Mouse (Mus musculus) G1E (cell line): ENCODE data around the gene Ncapg2.

Experiments
- CTCF ChIP-seq: IDR thresholded peaks from 2 replicates; pipeline ENCODE4 v1.5.1; 2012; ENCODE audit warnings: low read depth, low read length, inconsistent platforms, mixed read lengths
- GATA1 ChIP-seq: IDR thresholded peaks from 2 replicates; pipeline ENCODE4 v1.6.1; 2012; ENCODE audit warnings: borderline replicate concordance, low read length, inconsistent platforms, mixed read lengths
- GATA2 ChIP-seq: IDR thresholded peaks from 2 replicates; pipeline ENCODE4 v1.6.1; 2012; ENCODE audit warnings: low read depth, low read length, inconsistent platforms, borderline replicate concordance
- POLR2AphosphoS5 ChIP-seq: IDR thresholded peaks from 2 replicates; pipeline ENCODE4 v1.6.1; 2012; ENCODE audit warnings: low read depth, low read length, inconsistent platforms; ENCODE audit not compliant: insufficient replicate concordance
- TAL1 ChIP-seq: conservative IDR thresholded peaks from 2 replicates; pipeline ENCODE4 v1.6.1; 2012; ENCODE audit warnings: low read depth, low read length, inconsistent platforms, mixed read lengths

DNA sequence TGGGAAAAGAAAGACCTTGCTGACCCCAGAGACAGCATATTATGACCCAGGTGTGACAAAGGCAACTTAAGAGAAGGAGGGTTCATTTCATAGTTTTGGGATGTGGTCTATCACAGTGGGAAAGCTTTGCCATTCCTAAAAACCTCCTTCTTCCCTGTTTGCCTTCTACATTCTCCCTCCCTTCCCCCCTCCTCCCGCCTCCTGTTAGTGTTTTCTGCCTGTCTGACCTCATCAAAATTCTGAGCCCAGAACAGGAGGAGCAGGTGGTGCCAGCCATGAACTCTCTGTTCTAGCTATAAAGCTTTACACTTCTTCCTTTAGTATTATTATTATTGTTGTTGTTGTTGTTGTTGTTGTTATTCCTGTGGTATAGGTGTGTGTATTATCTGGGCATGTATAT is 76.7 kb downstream of the Ncapg2 start:
- TF ChIP-seq GATA1, result no peak
- TF ChIP-seq CTCF, result no peak
- no peak for TF ChIP-seq TAL1
- no peak for TF ChIP-seq POLR2AphosphoS5
- no peak for TF ChIP-seq GATA2
